Mouse (Mus musculus) liver, postnatal 0 days (tissue): ENCODE measurements at regions not wholly inside any gene's neighbourhood (a gene's known extent, or its start where the extent isn't known, plus 50 kb on each side); places are given as distances from the start of the nearest gene placed in this dataset.

Experiments
- CTCF ChIP-seq: sonication (generic); IDR thresholded peaks from 2 replicates; pipeline ENCODE4 v1.5.1; 2016; ENCODE audit warnings: antibody characterized with exemption, low read depth
- EP300 ChIP-seq: IDR thresholded peaks from 2 replicates; pipeline ENCODE4 v1.6.1; 2016; ENCODE audit warnings: antibody characterized with exemption, low read depth, mild to moderate bottlenecking

GRCm38 (mm10) chr3:53939684-53940189 is 76.1 kb upstream of the Ufm1 start:
- TF ChIP-seq CTCF, result no peak
- no peak for TF ChIP-seq EP300
